Mouse (Mus musculus) megakaryocyte progenitor cell, adult 5-6 weeks (primary cell): ENCODE results near the gene Shb. TPM values are rescaled to one million over a fixed set of nuclear protein-coding genes. Genes with fewer than 3 reads are reported as not detected.

Experiments
- ATAC-seq: replicated peaks from 2 replicates; pipeline ENCODE4 v1.8.0; 2016; ENCODE audit warnings: mild to moderate bottlenecking, moderate TSS enrichment, inconsistent platforms; ENCODE audit not compliant: poor library complexity
- total RNA-seq, 2 experiments: library from RNA; stranded (forward) in 1 of 2; stranded (reverse) in 1 of 2; fragments of 157-497, 149-512 nt in 1 of 2; fragments of 200-1000 nt in 1 of 2; gene quantifications; 2 replicates each; pipeline versions ENCODE4 v1.2.3 to v1.2.4; 2015 to 2017

The Shb gene
- total RNA-seq (2015) (1.5 TPM in 2 replicates), total RNA-seq (2017) (2.0 and 2.8 TPM in 2 replicates)

GRCm38 (mm10) chr4:45532375-45532774 lies at the start of gene Shb:
TSS of gene Shb (minus strand) at chr4:45532470.
- peak; percentile 24; the same call in 1 of the 2 replicates for ATAC-seq

GRCm38 (mm10) chr4:45581095-45581494 lies 48.8 kb upstream of the Shb start:
- ATAC-seq: no peak

- no peak for ATAC-seq
Measured at GRCm38 (mm10) chr4:45578554-45579370, 46.5 kb upstream of the Shb start.

GRCm38 (mm10) chr4:45577631-45578030 lies 45.4 kb upstream of the Shb start:
- ATAC-seq: no peak

- no peak for ATAC-seq
Measured at GRCm38 (mm10) chr4:45574614-45575169, 42.4 kb upstream of the Shb start.

GRCm38 (mm10) chr4:45569521-45569920 lies 37.3 kb upstream of the Shb start:
- ATAC-seq: no peak

GRCm38 (mm10) chr4:45558211-45558610 lies 25.9 kb upstream of the Shb start:
- no peak for ATAC-seq

- ATAC-seq: no peak
Measured at GRCm38 (mm10) chr4:45552571-45552970, 20.3 kb upstream of the Shb start.

GRCm38 (mm10) chr4:45550970-45551369 lies 18.7 kb upstream of the Shb start:
- ATAC-seq: no peak

- ATAC-seq: peak; percentile 75
Measured at GRCm38 (mm10) chr4:45549514-45549913, 17.2 kb upstream of the Shb start.

GRCm38 (mm10) chr4:45545851-45546250 lies 13.6 kb upstream of the Shb start:
- peak; percentile 68 for ATAC-seq

GRCm38 (mm10) chr4:45543481-45544051 lies 11.3 kb upstream of the Shb start:
- no peak for ATAC-seq

GRCm38 (mm10) chr4:45540151-45540933 lies 8.1 kb upstream of the Shb start:
- no peak for ATAC-seq

- ATAC-seq: no peak
Measured at GRCm38 (mm10) chr4:45539187-45539586, 6.9 kb upstream of the Shb start.

- no peak for ATAC-seq
Measured at GRCm38 (mm10) chr4:45533436-45533940, 1.2 kb upstream of the Shb start.

GRCm38 (mm10) chr4:45530662-45531542 lies 1.4 kb downstream of the Shb start:
- ATAC-seq: peak; percentile 79

- ATAC-seq: no peak
Measured at GRCm38 (mm10) chr4:45529986-45530597, 2.2 kb downstream of the Shb start.

GRCm38 (mm10) chr4:45529201-45529985 lies 2.9 kb downstream of the Shb start:
- no peak for ATAC-seq
